ENCODE assay signal across 12 mouse cellular contexts in genomic region chr8:83576516-83576895, GRCm38 (mm10). TPM values are rescaled to one million over a fixed set of nuclear protein-coding genes. Genes with fewer than 3 reads are reported as not detected.
DNase-seq lines count a peak whose midpoint lies in the region; ATAC-seq and TF ChIP-seq lines count a peak whose summit lies in the region.
"Had no signal": no experiment of that assay in that cellular context is flagged by ENCODE, and none has a peak within 500 bp of the region (broad histone marks: within the 10 kb centered on the region; RNA-seq: fewer than 3 reads in every experiment).

No protein-coding gene starts in this region.

- no peak overlapping the region for H3K9ac ChIP-seq in intestine, embryonic 14.5 days (ENCODE audit: low read length)
- H3K9ac ChIP-seq in intestine, postnatal 0 days (ENCODE audit: low read depth, low read length) = no peak overlapping the region
- H3K9ac ChIP-seq in midbrain, embryonic 14.5 days (replicated peaks; ENCODE audit: low read length) = no peak overlapping the region
- no peak overlapping the region for H3K9ac ChIP-seq in midbrain, embryonic 16.5 days (ENCODE audit: low read depth, low read length)
- no peak overlapping the region for H3K9ac ChIP-seq in stomach, postnatal 0 days (ENCODE audit: low read length)

- no peak for TF ChIP-seq CTCF in intestine, postnatal 0 days (IDR thresholded peaks at IDR 0.05; ENCODE audit: low read depth)
- TF ChIP-seq CTCF in stomach, postnatal 0 days (IDR thresholded peaks at IDR 0.05; ENCODE audit: low read depth) = no peak

- no peaks in the 10 kb centered on the region for H3K27me3 ChIP-seq in intestine, embryonic 14.5 days (replicated peaks; ENCODE audit: control insufficient read depth, insufficient read depth, low read length)
- no peaks in the 10 kb centered on the region for H3K27me3 ChIP-seq in intestine, postnatal 0 days (replicated peaks; ENCODE audit: control insufficient read depth, insufficient read depth, low read length)
- no peaks in the 10 kb centered on the region for H3K27me3 ChIP-seq in midbrain, embryonic 14.5 days (ENCODE audit: control insufficient read depth, insufficient read depth, low read length)
- H3K27me3 ChIP-seq in midbrain, embryonic 16.5 days (ENCODE audit: control insufficient read depth, insufficient read depth, low read depth, low read length) = no peaks in the 10 kb centered on the region
- H3K27me3 ChIP-seq in stomach, postnatal 0 days (ENCODE audit: control insufficient read depth, insufficient read depth, low read length) = no peaks in the 10 kb centered on the region

- no peak overlapping the region for H3K4me3 ChIP-seq in intestine, embryonic 14.5 days (ENCODE audit: low read depth, low read length)
- no peak overlapping the region for H3K4me3 ChIP-seq in intestine, postnatal 0 days (ENCODE audit: low read depth, low read length)
- no peak overlapping the region for H3K4me3 ChIP-seq in midbrain, embryonic 14.5 days (replicated peaks; ENCODE audit: low read depth, low read length)
- no peak overlapping the region for H3K4me3 ChIP-seq in midbrain, embryonic 16.5 days (ENCODE audit: low read depth, low read length)
- H3K4me3 ChIP-seq in stomach, postnatal 0 days (ENCODE audit: low read depth, low read length) = no peak overlapping the region

- WGBS in intestine, embryonic 14.5 days = 51% methylated on average over 3 of the region's 4 CpGs
- WGBS in intestine, postnatal 0 days = 38% methylated on average over 2 of the region's 4 CpGs
- WGBS in midbrain, embryonic 14.5 days = 73% methylated on average over 4 of the region's 4 CpGs
- 68% methylated on average over 2 of the region's 4 CpGs for WGBS in midbrain, embryonic 16.5 days
- WGBS in stomach, postnatal 0 days = 33% methylated on average over 2 of the region's 4 CpGs

- ATAC-seq in intestine, embryonic 14.5 days (replicated peaks; ENCODE audit: low FRiP score, low TSS enrichment, low read depth) = no peak
- no peak for ATAC-seq in intestine, postnatal 0 days
- no peak for ATAC-seq in midbrain, embryonic 14.5 days (ENCODE audit: low FRiP score, low TSS enrichment)
- no peak for ATAC-seq in midbrain, embryonic 16.5 days
- ATAC-seq in stomach, postnatal 0 days (ENCODE audit: low FRiP score, low TSS enrichment) = no peak

- H3K9me3 ChIP-seq in intestine, embryonic 14.5 days (ENCODE audit: control insufficient read depth, low read length) = no peaks in the 10 kb centered on the region
- H3K9me3 ChIP-seq in intestine, postnatal 0 days (ENCODE audit: control insufficient read depth) = no peaks in the 10 kb centered on the region
- H3K9me3 ChIP-seq in midbrain, embryonic 14.5 days (ENCODE audit: control insufficient read depth, low read length) = no peaks in the 10 kb centered on the region
- H3K9me3 ChIP-seq in midbrain, embryonic 16.5 days (replicated peaks; ENCODE audit: control insufficient read depth, low read length, poor library complexity, severe bottlenecking) = no peaks in the 10 kb centered on the region
- H3K9me3 ChIP-seq in stomach, postnatal 0 days (ENCODE audit: control insufficient read depth, low read length) = no peaks in the 10 kb centered on the region

- peak; percentile 4 for DNase-seq in cerebellum, adult 9-11 months
- no peak for DNase-seq in cerebellum, postnatal 4 days (ENCODE audit: low spot score in 2 of 2)
- peak; percentile 43 for DNase-seq in intestine, embryonic 14.5 days (ENCODE audit: low spot score)
- DNase-seq in midbrain, embryonic 14.5 days = no peak
- DNase-seq in stomach, postnatal 0 days (ENCODE audit: low spot score) = peak; percentile 10
- DNase-seq in thymus, postnatal 0 days (ENCODE audit: low spot score) = no peak
- DNase-seq: adrenal gland, adult 8-10 months; B cell, adult 2 months had no signal

- no peak for TF ChIP-seq EP300 in stomach, postnatal 0 days (optimal IDR thresholded peaks at IDR 0.05)

- no peak overlapping the region for H3K4me2 ChIP-seq in intestine, embryonic 14.5 days (ENCODE audit: low read length)
- no peak overlapping the region for H3K4me2 ChIP-seq in intestine, postnatal 0 days (replicated peaks; ENCODE audit: low read depth)
- no peak overlapping the region for H3K4me2 ChIP-seq in midbrain, embryonic 14.5 days (ENCODE audit: low read length)
- H3K4me2 ChIP-seq in midbrain, embryonic 16.5 days (ENCODE audit: low read length) = no peak overlapping the region
- H3K4me2 ChIP-seq in stomach, postnatal 0 days (replicated peaks; ENCODE audit: low read depth) = no peak overlapping the region

- peaks cover 26% of the 10 kb centered on the region for H3K36me3 ChIP-seq in intestine, embryonic 14.5 days (ENCODE audit: control insufficient read depth, insufficient read depth, low read length)
- peaks cover 24% of the 10 kb centered on the region for H3K36me3 ChIP-seq in intestine, postnatal 0 days (ENCODE audit: control insufficient read depth, insufficient read depth)
- peaks cover 35% of the 10 kb centered on the region for H3K36me3 ChIP-seq in midbrain, embryonic 14.5 days (ENCODE audit: control insufficient read depth, insufficient read depth, low read length)
- H3K36me3 ChIP-seq in midbrain, embryonic 16.5 days (ENCODE audit: control insufficient read depth, insufficient read depth, low read length) = peaks cover 8% of the 10 kb centered on the region
- peaks cover 6% of the 10 kb centered on the region; the same call in 1 of the 2 replicates for H3K36me3 ChIP-seq in stomach, postnatal 0 days (ENCODE audit: control insufficient read depth, insufficient read depth, low read length)

- H3K27ac ChIP-seq in intestine, embryonic 14.5 days (ENCODE audit: low read depth) = peak overlapping the region; percentile 23; the same call in 1 of the 2 replicates
- no peak overlapping the region for H3K27ac ChIP-seq in intestine, postnatal 0 days (ENCODE audit: low read depth, low read length)
- 0 out of 2 replicates have a peak overlapping the region, but pooled peaks have one; percentile 8 for H3K27ac ChIP-seq in midbrain, embryonic 14.5 days (replicated peaks; ENCODE audit: low read depth, low read length)
- H3K27ac ChIP-seq in midbrain, embryonic 16.5 days (ENCODE audit: low read length) = no peak overlapping the region
- H3K27ac ChIP-seq in stomach, postnatal 0 days (replicated peaks) = no peak overlapping the region
- H3K27ac ChIP-seq: macrophage had no signal

- H3K4me1 ChIP-seq in intestine, embryonic 14.5 days (replicated peaks; ENCODE audit: control insufficient read depth, insufficient read depth, low read length) = peaks cover 19% of the 10 kb centered on the region; the same call in 1 of the 2 replicates
- H3K4me1 ChIP-seq in intestine, postnatal 0 days (replicated peaks; ENCODE audit: control insufficient read depth, insufficient read depth, low read length) = peaks cover 3% of the 10 kb centered on the region; the same call in 1 of the 2 replicates
- H3K4me1 ChIP-seq in midbrain, embryonic 14.5 days (ENCODE audit: control insufficient read depth, insufficient read depth, low read length) = 0 out of 2 replicates have a peak, but pooled peaks cover 7% of the 10 kb centered on the region
- peaks cover 23% of the 10 kb centered on the region for H3K4me1 ChIP-seq in midbrain, embryonic 16.5 days (ENCODE audit: control insufficient read depth, insufficient read depth, low read length)
- H3K4me1 ChIP-seq in stomach, postnatal 0 days (replicated peaks; ENCODE audit: control insufficient read depth, insufficient read depth) = peaks cover 6% of the 10 kb centered on the region; the same call in 1 of the 2 replicates

RNA-seq across cellular contexts. Expression of gene Ndufb7, which starts 10.0 kb away (rescaled TPM):
- polyA plus RNA-seq in intestine, embryonic 14.5 days (2014; fragmentation: Nextera tagmentation; extraction: Ambion mirVana) = 364 and 372 TPM in 2 replicates
- polyA plus RNA-seq in intestine, postnatal 0 days (2015; fragmentation: Nextera tagmentation; extraction: Ambion mirVana) = 579 and 585 TPM in 2 replicates
- 346 and 405 TPM in 2 replicates for polyA plus RNA-seq in midbrain, embryonic 14.5 days (2014; fragmentation: Nextera tagmentation; extraction: Ambion mirVana)
- polyA plus RNA-seq in midbrain, embryonic 16.5 days (2015; fragmentation: Nextera tagmentation; extraction: Ambion mirVana) = 320 and 338 TPM in 2 replicates
- polyA plus RNA-seq in stomach, postnatal 0 days (2015; fragmentation: Nextera tagmentation; extraction: Ambion mirVana) = 327 and 344 TPM in 2 replicates
- polyA plus RNA-seq in thymus, postnatal 0 days (2015; fragmentation: Nextera tagmentation; extraction: Ambion mirVana) = 503 and 517 TPM in 2 replicates

RNA-seq across cellular contexts. Expression of gene Tecr, which starts 31.3 kb away (rescaled TPM):
- 660 and 684 TPM in 2 replicates for polyA plus RNA-seq in intestine, embryonic 14.5 days (2014; fragmentation: Nextera tagmentation; extraction: Ambion mirVana)
- polyA plus RNA-seq in intestine, postnatal 0 days (2015; fragmentation: Nextera tagmentation; extraction: Ambion mirVana) = 317 and 320 TPM in 2 replicates
- 987 and 1,278 TPM in 2 replicates for polyA plus RNA-seq in midbrain, embryonic 14.5 days (2014; fragmentation: Nextera tagmentation; extraction: Ambion mirVana)
- 1,093 and 1,247 TPM in 2 replicates for polyA plus RNA-seq in midbrain, embryonic 16.5 days (2015; fragmentation: Nextera tagmentation; extraction: Ambion mirVana)
- 413 and 424 TPM in 2 replicates for polyA plus RNA-seq in stomach, postnatal 0 days (2015; fragmentation: Nextera tagmentation; extraction: Ambion mirVana)
- 315 and 341 TPM in 2 replicates for polyA plus RNA-seq in thymus, postnatal 0 days (2015; fragmentation: Nextera tagmentation; extraction: Ambion mirVana)

RNA-seq across cellular contexts. Expression of gene Dnajb1, which starts 31.5 kb away (rescaled TPM):
- 46.5 and 48.7 TPM in 2 replicates for polyA plus RNA-seq in intestine, embryonic 14.5 days (2014; fragmentation: Nextera tagmentation; extraction: Ambion mirVana)
- polyA plus RNA-seq in intestine, postnatal 0 days (2015; fragmentation: Nextera tagmentation; extraction: Ambion mirVana) = 26.1 and 28.8 TPM in 2 replicates
- 46.2 TPM in 2 replicates for polyA plus RNA-seq in midbrain, embryonic 14.5 days (2014; fragmentation: Nextera tagmentation; extraction: Ambion mirVana)
- polyA plus RNA-seq in midbrain, embryonic 16.5 days (2015; fragmentation: Nextera tagmentation; extraction: Ambion mirVana) = 60.2 and 60.8 TPM in 2 replicates
- polyA plus RNA-seq in stomach, postnatal 0 days (2015; fragmentation: Nextera tagmentation; extraction: Ambion mirVana) = 36.9 and 39.9 TPM in 2 replicates
- 71.2 and 92.9 TPM in 2 replicates for polyA plus RNA-seq in thymus, postnatal 0 days (2015; fragmentation: Nextera tagmentation; extraction: Ambion mirVana)

RNA-seq across cellular contexts. Expression of gene Olfr370, which starts 40.9 kb away (rescaled TPM):
- polyA plus RNA-seq in intestine, embryonic 14.5 days (2014; fragmentation: Nextera tagmentation; extraction: Ambion mirVana) = not detected in 2 replicates
- not detected in 2 replicates for polyA plus RNA-seq in intestine, postnatal 0 days (2015; fragmentation: Nextera tagmentation; extraction: Ambion mirVana)
- polyA plus RNA-seq in midbrain, embryonic 14.5 days (2014; fragmentation: Nextera tagmentation; extraction: Ambion mirVana) = not detected in 2 replicates
- polyA plus RNA-seq in midbrain, embryonic 16.5 days (2015; fragmentation: Nextera tagmentation; extraction: Ambion mirVana) = 0.07 TPM in 1 of 2 replicates, not detected in the other
- 0.04 TPM in 1 of 2 replicates, not detected in the other for polyA plus RNA-seq in stomach, postnatal 0 days (2015; fragmentation: Nextera tagmentation; extraction: Ambion mirVana)
- polyA plus RNA-seq in thymus, postnatal 0 days (2015; fragmentation: Nextera tagmentation; extraction: Ambion mirVana) = not detected in 2 replicates
- polyA plus RNA-seq: large intestine, adult 2 months; macrophage had no signal

Comparison
In these comparisons a context has a peak if more than half of its experiments do, and no peak if none do; other contexts are left out.
1. DNase-seq: peak in cerebellum, adult 9-11 months (single experiment), intestine, embryonic 14.5 days (single experiment) and stomach, postnatal 0 days (single experiment); none in cerebellum, postnatal 4 days (0 of 2), midbrain, embryonic 14.5 days (single experiment) and thymus, postnatal 0 days (single experiment).
2. H3K27ac ChIP-seq: peak in intestine, embryonic 14.5 days (single experiment) and midbrain, embryonic 14.5 days (single experiment); none in intestine, postnatal 0 days (single experiment), midbrain, embryonic 16.5 days (single experiment) and stomach, postnatal 0 days (single experiment).